Mouse (Mus musculus) naive thymus-derived CD4-positive, alpha-beta T cell, adult 2 months (primary cell): Measurements from ENCODE around the gene Nrde2.

ENCODE experiments used
- DNase-seq: peaks from one replicate; pipeline ENCODE4 v3.0.0-alpha.2; 2011; ENCODE audit warnings: low read depth

Gene Nrde2

DNA sequence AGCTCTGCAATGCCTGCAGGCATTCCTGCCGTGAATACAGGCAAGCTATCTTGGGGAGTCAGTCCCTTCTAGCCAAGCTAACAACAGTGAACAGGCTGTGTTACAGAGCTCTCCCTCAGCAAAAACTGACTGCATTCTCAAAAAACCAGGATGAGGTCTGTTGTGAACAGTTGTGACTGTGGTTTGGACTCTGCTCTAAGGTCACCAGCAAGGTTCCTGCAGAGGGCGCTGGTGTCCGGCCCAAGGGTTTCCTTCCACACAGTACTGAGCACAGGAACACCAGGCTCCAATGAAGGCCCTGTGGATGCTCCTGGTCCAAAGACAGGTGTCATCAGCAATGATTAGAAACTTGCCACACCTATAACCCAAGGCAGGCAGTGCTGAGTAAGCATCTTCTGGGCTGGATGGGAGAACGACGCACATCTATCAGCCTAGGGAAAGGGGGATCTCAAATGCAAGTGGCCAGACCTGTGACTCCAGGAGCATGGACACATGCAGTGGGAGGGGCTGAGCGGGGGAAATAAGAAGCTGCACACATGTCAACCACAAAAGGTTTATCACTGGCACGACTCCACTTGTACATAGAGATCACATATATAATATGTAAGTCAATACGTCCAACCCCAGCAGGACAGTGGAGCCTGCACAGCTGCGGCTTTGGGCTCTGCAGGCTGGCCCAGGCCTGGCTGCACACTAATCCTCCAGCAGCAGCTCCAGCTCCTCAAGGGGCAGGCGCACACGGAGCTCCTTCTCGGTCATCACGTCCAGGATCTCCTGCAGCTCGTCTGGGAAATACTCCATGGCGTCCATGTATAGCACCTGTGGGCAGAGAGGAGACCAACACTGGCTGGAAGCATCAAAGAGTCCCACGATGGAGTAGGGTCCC, 34.3 kb downstream of the Nrde2 start:
- peak; percentile 23 for DNase-seq

DNA sequence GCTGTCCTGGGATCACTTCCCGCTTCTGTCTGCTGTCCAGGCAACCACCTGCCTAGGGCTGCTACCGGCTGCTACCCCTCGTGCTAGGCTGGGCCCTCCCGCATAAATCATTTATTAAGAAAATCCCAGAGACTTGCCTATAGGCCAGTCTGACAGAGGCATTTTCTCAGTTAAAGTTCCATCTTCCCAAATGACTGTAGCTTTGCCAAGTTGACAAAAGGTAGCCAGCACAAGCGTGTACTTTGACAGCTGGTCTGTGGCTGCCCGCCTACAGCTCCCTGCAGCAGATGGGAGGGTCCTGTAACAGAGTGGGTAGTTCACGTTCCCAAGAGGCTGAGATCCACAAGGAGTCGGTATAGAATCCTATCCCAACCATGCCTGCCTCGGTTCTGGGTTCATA, 36.0 kb downstream of the Nrde2 start:
- DNase-seq, result no peak

DNA sequence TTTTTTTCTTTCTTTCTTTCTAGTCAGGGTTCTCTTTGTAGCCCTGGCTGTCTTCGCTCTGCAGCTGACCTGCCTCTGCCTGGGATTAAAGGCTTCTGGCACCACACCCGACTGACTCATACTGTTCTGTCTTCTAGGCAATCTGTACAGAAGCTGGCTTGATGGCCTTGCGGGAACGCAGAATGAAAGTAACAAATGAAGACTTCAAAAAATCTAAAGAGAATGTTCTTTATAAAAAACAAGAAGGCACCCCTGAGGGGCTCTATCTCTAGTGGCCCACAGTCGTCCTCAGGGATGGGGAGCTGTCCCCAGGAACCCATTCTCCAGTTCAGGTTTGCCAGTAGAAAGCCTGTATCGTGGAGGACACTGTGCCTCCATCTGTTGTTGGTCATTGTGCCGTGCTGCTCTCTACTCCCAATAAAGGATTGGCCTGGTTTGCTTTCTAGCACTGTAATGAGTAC, 36.5 kb downstream of the Nrde2 start:
- no peak for DNase-seq

DNA sequence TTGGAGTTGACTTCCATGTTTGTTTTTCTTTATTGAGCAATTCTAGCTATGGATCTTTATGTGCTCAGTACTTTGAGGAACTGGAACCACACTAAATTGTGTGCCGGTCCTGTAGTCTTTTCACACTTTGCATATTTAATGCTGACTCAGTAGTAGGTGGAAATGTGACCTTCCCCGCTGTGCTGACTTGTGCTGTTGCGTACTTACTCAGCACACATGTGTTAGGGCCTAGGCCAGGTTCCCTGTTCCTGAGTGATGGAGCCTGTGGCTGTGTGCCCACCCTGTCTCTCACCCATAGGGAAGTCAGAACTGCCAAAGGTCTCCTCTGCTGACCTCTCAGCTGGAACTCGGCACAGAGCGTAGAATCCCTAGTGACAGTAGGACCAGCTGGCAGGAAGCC, 43.5 kb downstream of the Nrde2 start:
- DNase-seq, result no peak

DNA sequence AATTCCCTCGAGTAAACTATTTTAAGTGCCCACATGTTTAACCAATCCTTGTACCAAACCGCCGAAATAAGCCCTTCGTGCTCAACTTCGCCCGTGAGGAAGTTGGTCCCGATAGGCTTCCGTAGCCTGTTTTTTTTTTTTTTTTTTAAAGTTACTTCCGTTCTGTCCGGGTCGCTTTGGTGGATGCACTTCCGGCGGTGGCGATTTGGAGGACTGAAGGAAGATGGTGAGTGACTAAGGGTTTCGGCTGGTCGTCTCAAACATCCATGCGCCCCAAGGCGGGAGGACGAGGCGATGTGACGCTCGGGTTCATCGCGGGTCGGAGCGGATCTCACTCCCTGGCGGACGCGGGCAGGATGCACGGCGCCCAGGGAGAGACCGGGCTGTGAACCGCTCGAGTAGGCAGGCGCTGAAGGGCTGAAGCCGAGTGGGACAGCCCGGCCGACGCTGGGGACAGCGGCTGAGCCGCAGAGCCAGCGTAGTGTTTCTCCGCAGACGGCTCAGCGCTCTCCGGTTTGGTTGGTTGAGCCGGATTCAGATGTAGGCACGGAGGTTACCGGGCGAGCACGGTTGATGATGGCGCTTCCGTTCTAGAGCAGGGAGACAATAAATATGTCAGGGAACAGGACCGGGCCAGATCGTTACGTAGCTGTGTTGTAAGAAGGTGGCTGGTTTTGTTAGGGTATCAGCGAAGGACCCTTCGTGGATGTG, 49.3 kb downstream of the Nrde2 start, which contains the start of gene Psmc1:
Psmc1 (plus strand) TSS at position 169 of the 711 bp plus-strand sequence.
- peak; percentile 92 for DNase-seq

DNA sequence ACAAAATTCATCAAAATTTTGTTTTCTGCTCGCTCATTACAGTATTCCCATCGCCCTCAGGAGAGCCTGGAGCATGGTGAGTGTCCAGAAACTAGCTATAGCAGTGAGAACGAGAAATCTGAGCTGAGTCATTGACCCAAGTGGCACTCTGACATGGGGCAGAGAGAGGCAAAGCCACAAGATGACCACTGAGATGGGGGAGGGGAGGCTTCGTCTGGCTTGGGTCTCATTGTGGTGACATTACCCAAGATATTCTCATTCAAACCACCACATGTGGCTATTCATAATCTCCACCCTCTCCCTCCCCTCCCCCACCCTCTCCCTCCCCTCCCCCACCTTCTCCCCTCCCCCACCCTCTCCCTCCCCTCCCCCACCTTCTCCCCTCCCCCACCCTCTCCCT, 52.0 kb downstream of the Nrde2 start:
- peak; percentile 16 for DNase-seq

DNA sequence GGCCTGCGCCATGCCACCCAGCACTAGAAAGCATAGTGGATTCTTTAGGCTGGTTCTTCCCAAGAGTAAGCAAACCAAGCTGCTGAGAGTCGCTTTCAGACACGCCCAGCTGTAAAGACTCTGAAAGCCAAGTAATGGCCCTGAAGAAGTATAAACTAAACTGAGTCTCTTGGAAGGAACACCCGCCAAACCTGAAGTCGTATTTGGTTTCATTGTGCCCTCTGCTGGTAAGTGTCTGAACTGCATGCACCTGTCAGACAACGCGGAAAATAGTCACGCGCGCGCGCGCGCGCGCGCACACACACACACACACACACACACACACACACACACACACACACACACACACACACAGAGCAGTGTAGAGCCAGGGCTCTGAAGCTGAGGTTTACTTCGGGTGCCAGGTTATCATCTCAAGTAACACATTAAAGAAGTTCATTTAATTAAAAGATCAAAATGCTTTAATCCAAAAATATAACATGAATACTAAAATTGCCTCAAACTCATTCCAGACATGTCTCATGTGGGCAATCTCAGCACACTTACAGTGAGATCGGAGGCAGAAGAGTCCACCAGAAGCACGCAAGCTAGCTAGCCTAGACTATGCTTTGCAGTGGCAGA, 53.1 kb downstream of the Nrde2 start:
- DNase-seq, result peak; percentile 95

DNA sequence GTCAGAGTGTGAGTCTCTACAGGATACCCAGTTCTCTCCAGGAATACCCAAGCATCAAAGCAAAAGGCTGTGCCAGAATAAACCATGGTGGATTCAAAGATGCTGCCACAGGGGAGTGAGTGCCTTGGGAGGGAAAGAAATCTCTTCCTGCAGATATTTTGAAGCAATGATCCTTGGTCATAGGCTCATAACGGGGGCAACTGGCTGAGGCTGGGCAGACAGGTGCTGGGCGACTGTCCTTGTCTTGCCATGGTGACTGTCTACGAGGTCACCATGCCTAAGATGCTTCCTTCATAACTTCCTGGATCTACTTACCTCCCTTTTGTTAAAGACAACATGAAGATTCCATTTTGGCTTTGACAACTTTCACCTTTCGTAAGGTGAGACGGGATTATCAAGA, 54.9 kb downstream of the Nrde2 start:
- DNase-seq, result no peak

DNA sequence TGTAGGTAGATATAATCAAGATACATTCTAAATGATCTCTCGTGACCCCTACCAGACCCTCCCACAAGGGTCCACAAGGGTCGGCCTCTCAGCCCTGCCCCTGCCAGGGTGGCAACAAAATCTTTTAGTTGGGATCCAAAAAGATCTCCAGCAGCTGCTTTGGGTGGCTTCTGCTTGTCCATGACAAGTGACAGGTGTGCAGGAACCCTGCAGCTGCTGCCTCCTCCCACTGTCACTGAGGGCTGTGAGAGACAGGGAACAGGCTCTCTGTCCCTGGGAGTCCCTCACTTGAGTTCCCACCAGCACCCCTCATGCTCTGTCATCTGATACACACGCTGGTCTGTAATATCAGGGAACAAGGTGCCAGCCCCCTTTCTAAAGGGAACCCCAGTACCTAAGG, 57.8 kb downstream of the Nrde2 start:
- DNase-seq, result no peak

DNA sequence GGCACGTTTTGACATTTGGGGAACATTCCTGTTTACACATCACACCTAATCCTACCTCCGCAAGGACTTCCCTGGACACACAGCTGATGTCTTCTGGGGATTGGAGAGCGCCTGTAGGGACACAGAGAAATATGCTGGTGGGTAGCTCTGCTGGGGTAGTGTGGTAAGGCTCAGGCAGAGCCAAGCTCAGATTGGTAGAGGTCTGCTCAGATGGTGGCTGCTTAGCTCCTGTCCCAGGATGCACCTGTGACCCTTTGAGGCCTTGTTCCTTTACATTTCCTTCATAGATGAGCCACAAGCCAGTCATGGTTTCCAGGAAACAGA, 58.8 kb downstream of the Nrde2 start:
- no peak for DNase-seq

DNA sequence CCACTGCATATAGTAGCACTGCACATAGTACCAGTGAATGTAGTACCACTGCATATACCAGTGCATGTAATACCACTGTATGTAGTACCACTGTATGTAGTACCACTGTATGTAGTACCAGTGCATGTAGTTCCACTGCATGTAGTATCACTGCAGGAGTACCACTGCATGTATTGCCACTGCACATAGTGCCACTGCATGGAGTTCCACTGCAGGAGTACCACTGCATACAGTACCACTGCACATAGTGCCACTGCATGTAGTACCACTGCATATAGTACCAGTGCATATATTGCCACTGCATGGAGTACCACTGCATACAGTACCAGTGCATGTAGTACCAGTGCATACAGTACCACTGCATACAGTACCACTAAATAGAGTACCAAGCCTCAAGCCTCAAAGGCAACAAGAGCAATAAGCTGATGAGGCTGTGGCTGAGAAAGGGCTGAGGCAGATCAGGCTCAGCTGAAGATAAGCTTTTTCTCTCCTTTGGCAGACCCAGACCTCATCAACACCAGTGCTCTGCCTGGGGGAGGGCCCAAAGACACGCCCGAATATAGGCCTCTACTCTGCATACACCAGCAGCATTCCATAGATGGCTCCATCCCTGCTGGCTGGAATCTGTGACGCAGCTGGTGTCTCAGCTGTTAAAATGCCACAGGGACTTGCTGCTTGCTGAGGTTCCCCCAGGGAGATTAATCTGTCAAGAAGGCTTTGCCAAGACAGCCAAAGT, 59.3 kb downstream of the Nrde2 start:
- DNase-seq, result no peak

DNA sequence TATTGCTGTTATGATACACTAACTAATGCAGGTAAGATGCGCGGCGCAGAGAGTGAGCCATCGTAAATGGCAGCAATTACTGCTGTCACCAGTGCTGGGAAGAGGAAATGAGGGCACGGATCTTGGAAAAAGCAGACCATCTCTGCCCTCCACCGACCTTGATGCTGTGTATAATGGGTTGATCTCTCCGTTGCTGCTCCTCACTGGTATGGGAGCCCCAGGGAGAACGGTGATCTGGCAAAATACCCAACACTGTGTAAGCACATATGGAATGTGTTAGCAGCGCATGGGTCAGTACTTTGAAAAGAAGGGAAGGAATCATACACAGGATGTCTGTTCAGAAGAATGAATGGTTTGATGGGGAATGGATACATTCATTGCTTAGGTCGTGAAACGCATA, 66.4 kb downstream of the Nrde2 start:
- no peak for DNase-seq

DNA sequence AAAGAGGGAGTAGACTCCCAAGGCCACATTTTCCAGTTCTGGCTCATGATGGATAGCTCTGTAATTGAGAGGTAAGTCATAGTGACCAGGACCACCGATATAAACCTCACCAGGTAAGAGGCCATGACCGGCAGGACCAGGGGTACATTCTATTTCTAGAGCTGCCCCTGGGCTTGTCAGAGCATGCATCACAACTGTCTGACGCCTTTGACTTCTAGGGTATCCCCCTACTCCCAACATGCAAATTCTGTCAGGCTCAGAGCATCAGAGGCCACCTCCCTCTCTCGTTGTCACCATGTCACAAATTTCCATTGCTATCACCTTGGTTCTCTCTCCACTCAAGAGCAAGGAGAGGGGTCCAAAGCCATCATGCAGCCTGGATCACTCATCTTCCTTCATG, 68.7 kb downstream of the Nrde2 start:
- DNase-seq, result no peak

DNA sequence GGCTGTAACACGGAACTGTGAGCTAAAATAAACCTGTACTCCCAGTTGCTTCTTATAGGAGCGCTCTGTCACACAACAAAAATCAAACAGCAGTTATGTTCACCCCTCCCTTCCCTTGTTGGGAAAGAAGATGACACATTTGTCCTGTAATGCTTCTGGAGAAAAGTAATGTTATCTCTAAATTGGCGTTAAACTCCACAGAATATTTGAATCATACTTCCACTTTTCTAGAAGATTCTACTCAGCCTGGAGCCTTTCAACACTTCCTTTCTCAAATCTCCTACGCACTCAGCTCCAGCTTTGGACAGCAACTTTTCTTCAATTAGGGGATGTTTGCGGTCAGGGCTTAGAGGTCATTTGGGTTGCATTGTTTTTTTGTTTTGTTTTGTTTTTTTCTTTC, 70.2 kb downstream of the Nrde2 start:
- DNase-seq, result no peak

DNA sequence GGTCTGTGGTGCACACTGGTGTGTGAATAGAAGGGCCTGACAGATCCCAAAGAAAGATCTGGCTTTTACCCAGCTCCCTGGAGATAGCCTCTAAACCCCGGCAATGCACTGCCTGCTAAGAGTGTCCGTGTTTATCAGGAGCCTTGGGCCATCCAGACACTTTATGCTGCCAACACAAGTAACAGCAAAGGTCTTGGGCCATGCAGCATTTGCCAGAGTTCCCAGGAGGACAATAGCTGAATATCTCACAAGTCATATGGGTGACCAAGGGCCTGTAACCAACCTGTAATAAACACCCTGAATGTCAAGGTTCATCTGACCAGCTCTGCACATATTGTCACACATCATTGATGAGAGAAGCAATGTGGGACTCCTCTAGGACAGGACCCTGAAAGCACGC, 71.4 kb downstream of the Nrde2 start:
- DNase-seq, result no peak

DNA sequence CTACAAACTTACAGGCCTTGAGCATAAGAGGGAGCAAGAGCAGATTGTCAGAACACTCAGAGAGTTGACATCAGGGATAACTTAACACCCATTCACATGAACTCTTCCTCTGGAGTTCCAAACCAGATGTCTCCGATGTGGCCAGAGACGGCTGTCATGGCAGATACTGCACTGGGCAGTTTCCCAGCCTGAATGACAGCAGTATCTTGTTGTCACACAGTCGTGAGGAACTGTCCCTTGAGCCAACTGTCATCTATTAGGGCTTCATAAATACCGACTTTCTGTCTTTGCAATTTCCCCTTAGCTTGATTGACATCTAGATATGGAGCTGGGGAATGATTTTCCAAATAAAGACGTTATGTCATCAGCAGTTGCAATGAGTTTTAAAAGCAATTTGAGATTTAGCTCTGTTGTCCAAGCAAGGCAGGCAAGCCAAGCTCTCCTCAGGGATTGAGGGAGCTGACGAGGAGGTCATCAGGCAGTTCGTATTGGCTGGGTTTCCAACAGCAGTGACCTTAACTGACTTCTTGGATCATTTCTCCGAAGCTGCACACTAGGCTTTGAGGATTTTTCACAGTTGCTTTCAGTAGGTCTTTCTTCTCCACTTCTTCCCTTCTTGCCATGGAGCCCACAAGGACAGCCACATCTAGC, 79.7 kb downstream of the Nrde2 start:
- no peak for DNase-seq

DNA sequence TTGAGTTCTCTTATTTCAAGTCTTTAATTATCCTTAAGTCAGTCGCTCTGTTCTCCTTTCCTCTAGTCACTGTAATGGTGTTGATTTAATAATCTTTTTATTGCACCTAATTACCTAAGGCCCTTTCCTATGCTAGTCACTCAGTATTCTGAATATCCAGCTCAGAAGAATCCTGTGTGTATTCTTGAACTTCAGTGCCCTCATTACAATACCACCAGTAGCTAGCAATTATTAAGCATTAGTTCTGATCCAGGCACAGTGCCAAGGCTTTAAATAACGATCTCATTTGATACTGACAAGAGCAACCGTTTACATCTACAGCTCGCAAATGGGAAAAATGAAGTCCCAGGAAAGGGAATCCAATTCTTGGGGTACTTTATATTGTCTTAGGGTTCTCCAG, 83.7 kb downstream of the Nrde2 start:
- no peak for DNase-seq
